Mouse (Mus musculus): ENCODE results near the gene Tomm40.

DNA sequence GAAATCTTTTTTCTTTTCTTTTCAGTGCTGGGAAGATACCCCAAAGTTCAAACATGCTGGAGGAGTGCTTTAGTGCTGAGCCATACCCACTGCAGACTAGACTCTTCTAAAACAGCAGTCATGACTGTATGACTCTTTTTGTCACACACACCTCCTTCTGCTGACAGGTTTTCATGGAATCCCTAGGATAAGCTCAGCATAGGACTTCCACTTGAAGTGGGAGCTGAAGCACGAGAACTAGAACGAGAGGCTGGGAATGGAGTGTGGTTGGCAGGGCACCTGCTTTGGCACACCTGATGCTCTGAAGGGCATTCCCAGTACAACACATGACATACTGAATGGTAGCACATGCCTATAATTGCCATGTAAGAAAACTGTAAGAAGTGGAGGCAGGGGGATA is 62.6 kb downstream of the Tomm40 start:
- TF ChIP-seq CTCF (IDR thresholded peaks at IDR 0.05; ENCODE audit: borderline replicate concordance, control insufficient read depth, extremely low read depth, insufficient read depth, low read length, poor library complexity) (no peak), POLR2A (IDR thresholded peaks at IDR 0.05; ENCODE audit: control insufficient read depth, extremely low read depth, insufficient read depth, low read length, poor library complexity) (no peak)

Measured in thymus, adult 2 months (tissue).